Mouse (Mus musculus): ENCODE measurements around the gene Usp32. TPM values are rescaled to one million over a fixed set of nuclear protein-coding genes. Genes with fewer than 3 reads are reported as not detected.

The Usp32 gene
- polyA plus RNA-seq, 1 experiment from 2014 or later: 6.7 TPM

DNA sequence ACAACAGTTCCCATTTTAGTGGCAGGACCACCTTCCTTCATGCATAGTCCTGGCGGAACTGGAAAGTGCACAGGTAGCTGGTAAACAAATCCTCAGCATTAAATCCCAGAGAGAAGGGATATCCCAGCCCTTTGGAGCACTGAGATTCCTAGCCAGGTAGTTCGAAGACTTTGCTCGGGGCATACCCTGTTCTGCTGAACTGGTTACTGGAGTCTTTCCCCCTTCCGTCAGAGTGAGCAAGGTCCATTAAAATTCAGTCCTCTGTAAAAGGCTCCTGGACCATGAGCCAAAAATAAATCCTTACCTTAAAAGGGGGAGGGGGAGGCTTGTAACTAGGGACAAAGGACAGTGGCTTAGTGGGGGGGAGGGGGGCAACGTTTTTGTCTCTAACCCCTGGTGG is 180.8 kb downstream of the Usp32 start:
- Histone ChIP-seq H3K9me3 (replicated peaks; ENCODE audit: control insufficient read depth, low read length) (no peaks in the 10 kb centered on the region), H3K4me1 (ENCODE audit: control insufficient read depth, insufficient read depth, low read length) (peaks cover 17% of the 10 kb centered on the region), H3K4me3 (ENCODE audit: low read depth, low read length) (no peak overlapping the region), H3K4me2 (no peak overlapping the region; the same call in 1 of the 2 replicates), H3K36me3 (ENCODE audit: control insufficient read depth, insufficient read depth, low read length) (no peaks in the 10 kb centered on the region), H3K27me3 (ENCODE audit: control insufficient read depth, insufficient read depth, low read length) (peaks cover 35% of the 10 kb centered on the region), H3K27ac (ENCODE audit: low read depth, low read length) (no peak overlapping the region), H3K9ac (ENCODE audit: low read depth, low read length) (no peak overlapping the region)
- ATAC-seq (replicated peaks; ENCODE audit: insufficient number of reproducible peaks, low FRiP score, low TSS enrichment): no peak
- 26% methylated on average over 5 of the region's 5 CpGs for whole genome bisulfite sequencing (ENCODE audit: insufficient replicate concordance)

- ATAC-seq (replicated peaks; ENCODE audit: insufficient number of reproducible peaks, low FRiP score, low TSS enrichment): no peak
- Histone ChIP-seq H3K27me3 (ENCODE audit: control insufficient read depth, insufficient read depth, low read length) (peaks cover 35% of the 10 kb centered on the region), H3K27ac (ENCODE audit: low read depth, low read length) (no peak overlapping the region), H3K4me2 (peak overlapping the region; percentile 72), H3K9me3 (replicated peaks; ENCODE audit: control insufficient read depth, low read length) (no peaks in the 10 kb centered on the region), H3K4me3 (ENCODE audit: low read depth, low read length) (peak overlapping the region; percentile 33), H3K9ac (ENCODE audit: low read depth, low read length) (no peak overlapping the region), H3K4me1 (ENCODE audit: control insufficient read depth, insufficient read depth, low read length) (peaks cover 17% of the 10 kb centered on the region), H3K36me3 (ENCODE audit: control insufficient read depth, insufficient read depth, low read length) (no peaks in the 10 kb centered on the region)
- 2% methylated on average over 11 of the region's 11 CpGs for WGBS (ENCODE audit: insufficient replicate concordance)
These were observed 181.7 kb downstream of the Usp32 start for GRCm38 (mm10) chr11:84958271-84958630.

DNA sequence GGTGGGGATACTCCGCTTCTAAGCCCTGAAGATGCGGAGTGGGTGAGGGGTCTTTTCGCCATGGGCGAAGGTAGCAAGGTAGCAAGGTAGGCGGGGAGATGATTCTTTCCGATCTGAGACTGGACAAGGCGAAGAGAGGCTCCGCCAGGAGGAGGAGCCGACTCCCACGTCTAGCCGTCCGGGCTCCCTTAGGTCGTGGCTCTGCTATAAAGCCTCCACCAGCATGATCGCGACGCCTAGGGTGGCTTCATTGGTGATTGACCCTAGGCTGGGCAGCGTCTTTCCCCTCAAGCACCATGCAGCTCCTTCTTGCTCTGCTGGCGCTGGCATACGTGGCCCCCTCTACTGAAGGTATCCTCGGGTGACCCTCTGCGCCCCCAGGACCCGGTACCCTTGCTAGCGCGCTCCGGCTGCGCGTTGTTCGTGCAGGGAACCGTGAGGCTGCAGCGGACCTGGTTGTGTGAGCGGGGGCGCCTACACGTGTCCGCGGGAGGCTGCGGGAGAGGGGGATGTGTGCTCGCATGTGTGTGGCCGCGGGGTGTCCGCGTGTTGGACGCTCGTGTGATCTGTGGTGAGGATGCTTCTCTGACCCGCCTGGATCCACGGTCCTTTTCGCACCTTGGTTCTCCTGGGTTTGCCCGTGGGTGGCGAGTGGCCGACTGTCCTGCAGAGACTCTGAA is 182.2 kb downstream of the Usp32 start, which contains the start of gene Car4:
Gene Car4 (plus strand): TSS at position 196 of the 680 bp plus-strand sequence.
- no peak for ATAC-seq (replicated peaks; ENCODE audit: insufficient number of reproducible peaks, low FRiP score, low TSS enrichment)
- Histone ChIP-seq H3K36me3 (ENCODE audit: control insufficient read depth, insufficient read depth, low read length) (no peaks in the 10 kb centered on the region), H3K9me3 (replicated peaks; ENCODE audit: control insufficient read depth, low read length) (no peaks in the 10 kb centered on the region), H3K4me1 (ENCODE audit: control insufficient read depth, insufficient read depth, low read length) (peaks cover 17% of the 10 kb centered on the region), H3K9ac (ENCODE audit: low read depth, low read length) (0 out of 2 replicates have a peak within 1 kb of the TSS, but pooled peaks have one; percentile 43), H3K4me2 (peak within 1 kb of the TSS; percentile 72), H3K27me3 (ENCODE audit: control insufficient read depth, insufficient read depth, low read length) (peaks cover 35% of the 10 kb centered on the region), H3K27ac (ENCODE audit: low read depth, low read length) (no peak within 1 kb of the TSS), H3K4me3 (ENCODE audit: low read depth, low read length) (peak within 1 kb of the TSS; percentile 33)
- WGBS (ENCODE audit: insufficient replicate concordance): 2% methylated on average over 49 of the region's 49 CpGs

DNA sequence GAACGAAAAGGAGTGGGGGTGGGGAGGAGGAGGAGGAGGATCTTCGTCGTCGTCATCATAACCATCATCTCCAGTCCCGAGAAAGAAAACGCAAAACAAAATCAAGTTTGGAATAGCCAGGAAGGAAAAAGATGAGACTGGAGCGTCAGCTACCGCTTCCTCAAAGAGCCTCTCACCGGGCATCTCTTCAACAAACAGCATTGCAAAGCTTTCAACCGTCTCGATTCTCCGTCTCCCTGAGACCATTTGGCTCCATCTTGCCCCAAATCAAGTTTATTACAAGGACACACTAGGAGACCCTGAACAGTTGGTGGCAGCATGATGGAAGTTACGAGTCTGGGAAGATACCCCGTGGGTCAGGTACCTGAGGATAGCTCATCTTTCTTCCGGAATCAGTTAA is 182.8 kb downstream of the Usp32 start:
- peaks cover 17% of the 10 kb centered on the region for H3K4me1 ChIP-seq (ENCODE audit: control insufficient read depth, insufficient read depth, low read length)
- peak overlapping the region; percentile 33 for H3K4me3 ChIP-seq (ENCODE audit: low read depth, low read length)
- peak overlapping the region; percentile 72 for H3K4me2 ChIP-seq
- no peaks in the 10 kb centered on the region for H3K36me3 ChIP-seq (ENCODE audit: control insufficient read depth, insufficient read depth, low read length)
- H3K27me3 ChIP-seq (ENCODE audit: control insufficient read depth, insufficient read depth, low read length): peaks cover 35% of the 10 kb centered on the region
- 8% methylated on average over 15 of the region's 15 CpGs for WGBS (ENCODE audit: insufficient replicate concordance)
- ATAC-seq (replicated peaks; ENCODE audit: insufficient number of reproducible peaks, low FRiP score, low TSS enrichment): no peak
- H3K9me3 ChIP-seq (replicated peaks; ENCODE audit: control insufficient read depth, low read length): no peaks in the 10 kb centered on the region
- H3K9ac ChIP-seq (ENCODE audit: low read depth, low read length): no peak overlapping the region
- no peak overlapping the region for H3K27ac ChIP-seq (ENCODE audit: low read depth, low read length)

- no peaks in the 10 kb centered on the region for H3K36me3 ChIP-seq (ENCODE audit: control insufficient read depth, insufficient read depth, low read length)
- H3K4me1 ChIP-seq (ENCODE audit: control insufficient read depth, insufficient read depth, low read length): peaks cover 17% of the 10 kb centered on the region
- H3K27me3 ChIP-seq (ENCODE audit: control insufficient read depth, insufficient read depth, low read length): peaks cover 35% of the 10 kb centered on the region
- no peak for ATAC-seq (replicated peaks; ENCODE audit: insufficient number of reproducible peaks, low FRiP score, low TSS enrichment)
- no peak overlapping the region for H3K9ac ChIP-seq (ENCODE audit: low read depth, low read length)
- H3K27ac ChIP-seq (ENCODE audit: low read depth, low read length): no peak overlapping the region
- 25% methylated on average over 5 of the region's 5 CpGs for WGBS (ENCODE audit: insufficient replicate concordance)
- H3K4me2 ChIP-seq: no peak overlapping the region
- H3K9me3 ChIP-seq (replicated peaks; ENCODE audit: control insufficient read depth, low read length): no peaks in the 10 kb centered on the region
- no peak overlapping the region for H3K4me3 ChIP-seq (ENCODE audit: low read depth, low read length)
These were observed 183.6 kb downstream of the Usp32 start for GRCm38 (mm10) chr11:84956400-84956799.

DNA sequence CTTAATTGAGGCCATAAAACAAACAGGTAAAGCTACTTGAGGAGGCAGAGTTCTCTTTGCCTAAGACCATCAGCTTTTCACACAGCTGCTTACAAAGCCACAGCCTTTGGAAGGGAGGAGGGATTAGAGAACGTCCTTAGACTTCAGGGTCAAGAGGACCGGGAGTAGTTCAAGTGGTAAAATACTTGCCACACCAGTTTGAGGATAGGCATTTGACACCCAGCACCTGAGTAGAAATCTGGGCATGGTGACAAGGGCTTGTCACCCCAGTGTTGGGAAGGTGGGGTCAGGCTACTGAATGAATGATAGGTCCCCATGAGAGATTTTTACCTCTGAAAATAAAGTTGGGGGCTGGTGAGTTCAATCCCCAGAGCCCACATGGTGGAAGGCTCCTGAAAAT is 187.3 kb downstream of the Usp32 start:
- Histone ChIP-seq H3K27me3 (ENCODE audit: control insufficient read depth, insufficient read depth, low read length) (peaks cover 19% of the 10 kb centered on the region), H3K9ac (ENCODE audit: low read depth, low read length) (no peak overlapping the region), H3K36me3 (ENCODE audit: control insufficient read depth, insufficient read depth, low read length) (no peaks in the 10 kb centered on the region), H3K27ac (ENCODE audit: low read depth, low read length) (no peak overlapping the region), H3K4me2 (no peak overlapping the region), H3K9me3 (replicated peaks; ENCODE audit: control insufficient read depth, low read length) (no peaks in the 10 kb centered on the region), H3K4me1 (ENCODE audit: control insufficient read depth, insufficient read depth, low read length) (no peaks in the 10 kb centered on the region), H3K4me3 (ENCODE audit: low read depth, low read length) (no peak overlapping the region)
- no peak for ATAC-seq (replicated peaks; ENCODE audit: insufficient number of reproducible peaks, low FRiP score, low TSS enrichment)
- WGBS (ENCODE audit: insufficient replicate concordance): 48% methylated on average over 2 of the region's 2 CpGs

DNA sequence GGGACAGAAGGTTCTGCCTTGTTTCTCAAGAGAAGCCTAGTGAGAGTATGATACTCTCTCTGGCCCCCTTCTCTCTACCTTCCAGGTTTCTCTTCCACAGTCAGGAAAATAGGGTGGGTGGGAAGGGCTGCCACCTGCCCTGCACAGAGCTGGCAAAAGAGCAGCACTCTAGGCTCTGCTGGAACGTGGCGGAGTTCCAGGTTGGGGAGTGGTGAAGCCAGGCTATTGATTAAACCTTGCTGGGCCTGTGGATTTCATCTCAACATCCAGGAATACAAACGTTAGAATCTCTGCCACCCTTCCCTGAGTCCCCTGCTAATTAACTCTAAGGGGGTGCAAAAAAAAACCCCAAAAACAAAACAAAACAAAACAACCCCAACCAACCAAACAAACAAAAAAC is 191.4 kb downstream of the Usp32 start:
- ATAC-seq (replicated peaks; ENCODE audit: insufficient number of reproducible peaks, low FRiP score, low TSS enrichment): no peak
- Histone ChIP-seq H3K27ac (ENCODE audit: low read depth, low read length) (no peak overlapping the region), H3K9me3 (replicated peaks; ENCODE audit: control insufficient read depth, low read length) (no peaks in the 10 kb centered on the region), H3K4me1 (ENCODE audit: control insufficient read depth, insufficient read depth, low read length) (no peaks in the 10 kb centered on the region), H3K27me3 (ENCODE audit: control insufficient read depth, insufficient read depth, low read length) (peaks cover 8% of the 10 kb centered on the region), H3K4me2 (no peak overlapping the region), H3K36me3 (ENCODE audit: control insufficient read depth, insufficient read depth, low read length) (no peaks in the 10 kb centered on the region), H3K9ac (ENCODE audit: low read depth, low read length) (no peak overlapping the region), H3K4me3 (ENCODE audit: low read depth, low read length) (no peak overlapping the region)
- 40% methylated on average over 3 of the region's 3 CpGs for WGBS (ENCODE audit: insufficient replicate concordance)

GRCm38 (mm10) chr11:84948114-84948513 is 191.8 kb downstream of the Usp32 start:
- no peaks in the 10 kb centered on the region for H3K9me3 ChIP-seq (replicated peaks; ENCODE audit: control insufficient read depth, low read length)
- no peak overlapping the region for H3K4me2 ChIP-seq
- no peak overlapping the region for H3K27ac ChIP-seq (ENCODE audit: low read depth, low read length)
- no peaks in the 10 kb centered on the region for H3K36me3 ChIP-seq (ENCODE audit: control insufficient read depth, insufficient read depth, low read length)
- peaks cover 8% of the 10 kb centered on the region for H3K27me3 ChIP-seq (ENCODE audit: control insufficient read depth, insufficient read depth, low read length)
- no peak overlapping the region for H3K4me3 ChIP-seq (ENCODE audit: low read depth, low read length)
- no peaks in the 10 kb centered on the region for H3K4me1 ChIP-seq (ENCODE audit: control insufficient read depth, insufficient read depth, low read length)
- ATAC-seq (replicated peaks; ENCODE audit: insufficient number of reproducible peaks, low FRiP score, low TSS enrichment): no peak
- 50% methylated on average over 3 of the region's 3 CpGs for WGBS (ENCODE audit: insufficient replicate concordance)
- H3K9ac ChIP-seq (ENCODE audit: low read depth, low read length): no peak overlapping the region

DNA sequence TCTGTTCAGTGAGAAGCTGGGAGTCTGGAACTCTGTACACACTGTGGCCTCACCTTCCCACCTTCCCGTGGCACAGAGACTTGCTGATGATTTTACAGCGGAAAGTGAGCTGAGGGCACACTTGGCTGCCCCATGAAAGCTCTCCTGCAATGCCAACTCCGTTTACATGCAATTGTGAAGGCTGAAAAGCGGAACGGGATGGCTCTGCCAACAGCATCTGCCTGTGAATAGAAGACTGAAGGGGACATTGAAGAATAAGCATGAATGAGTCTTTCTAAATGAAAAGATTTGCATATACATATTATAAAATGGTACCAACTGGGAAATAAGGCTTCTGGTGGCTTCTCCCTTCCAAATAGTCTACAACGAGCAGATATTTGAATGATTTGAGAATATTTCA is 192.8 kb downstream of the Usp32 start:
- Histone ChIP-seq H3K4me2 (no peak overlapping the region), H3K9ac (ENCODE audit: low read depth, low read length) (no peak overlapping the region), H3K27ac (ENCODE audit: low read depth, low read length) (no peak overlapping the region), H3K9me3 (replicated peaks; ENCODE audit: control insufficient read depth, low read length) (no peaks in the 10 kb centered on the region), H3K36me3 (ENCODE audit: control insufficient read depth, insufficient read depth, low read length) (no peaks in the 10 kb centered on the region), H3K4me3 (ENCODE audit: low read depth, low read length) (no peak overlapping the region), H3K4me1 (ENCODE audit: control insufficient read depth, insufficient read depth, low read length) (no peaks in the 10 kb centered on the region), H3K27me3 (ENCODE audit: control insufficient read depth, insufficient read depth, low read length) (peaks cover 10% of the 10 kb centered on the region)
- 77% methylated on average over 6 of the region's 6 CpGs for WGBS (ENCODE audit: insufficient replicate concordance)
- no peak for ATAC-seq (replicated peaks; ENCODE audit: insufficient number of reproducible peaks, low FRiP score, low TSS enrichment)

All from heart, embryonic 11.5 days (tissue).